Mouse (Mus musculus): ENCODE measurements at regions not wholly inside any gene's neighbourhood (a gene's known extent, or its start where the extent isn't known, plus 50 kb on each side); places are given as distances from the start of the nearest gene placed in this dataset.

GRCm38 (mm10) chr10:55782674-55783469, 323.8 kb upstream of the Msl3l2 start:
- H3K4me3 ChIP-seq (replicated peaks in 1 of 3; ENCODE audit: low read depth in 2 of 3, low read length in 2 of 3, poor library complexity in 1 of 3), result no peak overlapping the region
- no peaks in the 10 kb centered on the region for H3K79me2 ChIP-seq (replicated peaks; ENCODE audit: control insufficient read depth, extremely low read depth, insufficient read depth, poor library complexity, severe bottlenecking)
- in situ Hi-C loops (cut with MboI; ENCODE audit: low pct_ligation_motif_present, low pct_unique_long_range_greater_than_20kb, low sequenced_read_pairs) (no loop called here), dilution Hi-C loops (cut with MboI; ENCODE audit: extremely low pct_ligation_motif_present, extremely low pct_unique_long_range_greater_than_20kb, low sequenced_read_pairs) (no loop called here)
- H3K9ac ChIP-seq (ENCODE audit: insufficient read depth, low read depth), result no peak overlapping the region
- H3K9me3 ChIP-seq (replicated peaks; ENCODE audit: low read length), result no peaks in the 10 kb centered on the region
- no peak overlapping the region for H3K4me2 ChIP-seq (ENCODE audit: insufficient read depth, low read depth, poor library complexity, severe bottlenecking)
- H3K27ac ChIP-seq (ENCODE audit: insufficient read depth, low read depth), result no peak overlapping the region
- TF ChIP-seq MXI1 (IDR thresholded peaks at IDR 0.05; ENCODE audit: low read depth, low read length) (no peak), SIN3A (IDR thresholded peaks at IDR 0.05; ENCODE audit: low read length) (no peak)
- no peak for DNase-seq (ENCODE audit: extremely low read depth)
- no peaks in the 10 kb centered on the region for H3K4me1 ChIP-seq (ENCODE audit: control insufficient read depth in 1 of 2, insufficient read depth in 2 of 2)
- no peaks in the 10 kb centered on the region for H3K27me3 ChIP-seq (replicated peaks)
- H3K36me3 ChIP-seq (replicated peaks in 1 of 2; ENCODE audit: control insufficient read depth in 1 of 2, insufficient read depth in 1 of 2, low read length in 1 of 2), result no peaks in the 10 kb centered on the region

DNA sequence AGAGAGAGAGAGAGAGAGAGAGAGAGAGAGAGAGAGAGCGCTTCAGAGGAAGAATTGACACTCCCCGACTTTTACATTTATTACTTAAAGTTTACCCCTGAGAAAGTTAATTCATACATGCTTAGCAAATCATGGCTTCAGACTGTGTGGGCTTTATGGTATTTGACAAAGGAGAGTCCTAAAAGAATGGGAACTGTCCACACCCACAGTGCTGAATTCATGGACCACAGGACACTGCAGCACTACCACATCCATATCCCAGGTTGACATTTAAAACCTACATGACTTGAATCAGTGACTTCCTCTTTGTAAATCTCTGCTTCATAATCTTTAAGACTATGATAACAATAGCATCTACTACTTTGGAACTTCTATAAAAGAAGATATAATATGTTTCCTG, 292.8 kb upstream of the Msl3l2 start:
- no peaks in the 10 kb centered on the region for H3K27me3 ChIP-seq (replicated peaks)
- DNase-seq (ENCODE audit: extremely low read depth), result peak; percentile 8
- H3K4me1 ChIP-seq (ENCODE audit: control insufficient read depth in 1 of 2, insufficient read depth in 2 of 2), result no peaks in the 10 kb centered on the region
- H3K36me3 ChIP-seq (replicated peaks in 1 of 2; ENCODE audit: control insufficient read depth in 1 of 2, insufficient read depth in 1 of 2, low read length in 1 of 2), result no peaks in the 10 kb centered on the region
- H3K4me3 ChIP-seq (replicated peaks in 1 of 3; ENCODE audit: low read depth in 2 of 3, low read length in 2 of 3, poor library complexity in 1 of 3), result no peak overlapping the region
- H3K79me2 ChIP-seq (replicated peaks; ENCODE audit: control insufficient read depth, extremely low read depth, insufficient read depth, poor library complexity, severe bottlenecking), result no peaks in the 10 kb centered on the region
- no peak overlapping the region for H3K27ac ChIP-seq (ENCODE audit: insufficient read depth, low read depth)
- no peak overlapping the region for H3K9ac ChIP-seq (ENCODE audit: insufficient read depth, low read depth)
- in situ Hi-C loops (cut with MboI; ENCODE audit: low pct_ligation_motif_present, low pct_unique_long_range_greater_than_20kb, low sequenced_read_pairs), result no loop called here
- dilution Hi-C loops (cut with MboI; ENCODE audit: extremely low pct_ligation_motif_present, extremely low pct_unique_long_range_greater_than_20kb, low sequenced_read_pairs), result no loop called here
- no peak overlapping the region for H3K4me2 ChIP-seq (ENCODE audit: insufficient read depth, low read depth, poor library complexity, severe bottlenecking)
- no peaks in the 10 kb centered on the region for H3K9me3 ChIP-seq (replicated peaks; ENCODE audit: low read length)
- TF ChIP-seq NRF1 (IDR thresholded peaks at IDR 0.05; ENCODE audit: low read depth, low read length), result no peak
- TF ChIP-seq ZC3H11A (IDR thresholded peaks at IDR 0.05; ENCODE audit: low read depth, low read length), result no peak
- no peak for TF ChIP-seq JUN (IDR thresholded peaks at IDR 0.05; ENCODE audit: insufficient read depth, low read depth, low read length)

- no peak overlapping the region for H3K4me2 ChIP-seq (ENCODE audit: insufficient read depth, low read depth, poor library complexity, severe bottlenecking)
- H3K9me3 ChIP-seq (replicated peaks; ENCODE audit: low read length), result no peaks in the 10 kb centered on the region
- H3K27ac ChIP-seq (ENCODE audit: insufficient read depth, low read depth), result no peak overlapping the region
- no peak overlapping the region for H3K9ac ChIP-seq (ENCODE audit: insufficient read depth, low read depth)
- no peak for DNase-seq (ENCODE audit: extremely low read depth)
- TF ChIP-seq RAD21 (IDR thresholded peaks at IDR 0.05; ENCODE audit: low read depth, low read length), result no peak
- no peak for TF ChIP-seq USF1 (IDR thresholded peaks at IDR 0.05; ENCODE audit: low read depth, low read length)
- in situ Hi-C loops (cut with MboI; ENCODE audit: low pct_ligation_motif_present, low pct_unique_long_range_greater_than_20kb, low sequenced_read_pairs) (no loop called here), dilution Hi-C loops (cut with MboI; ENCODE audit: extremely low pct_ligation_motif_present, extremely low pct_unique_long_range_greater_than_20kb, low sequenced_read_pairs) (no loop called here)
- H3K27me3 ChIP-seq (replicated peaks), result no peaks in the 10 kb centered on the region
- no peaks in the 10 kb centered on the region for H3K79me2 ChIP-seq (replicated peaks; ENCODE audit: control insufficient read depth, extremely low read depth, insufficient read depth, poor library complexity, severe bottlenecking)
- H3K36me3 ChIP-seq (replicated peaks in 1 of 2; ENCODE audit: control insufficient read depth in 1 of 2, insufficient read depth in 1 of 2, low read length in 1 of 2), result no peaks in the 10 kb centered on the region
- H3K4me3 ChIP-seq (replicated peaks in 1 of 3; ENCODE audit: low read depth in 2 of 3, low read length in 2 of 3, poor library complexity in 1 of 3), result no peak overlapping the region
- H3K4me1 ChIP-seq (ENCODE audit: control insufficient read depth in 1 of 2, insufficient read depth in 2 of 2), result no peaks in the 10 kb centered on the region
Observed at GRCm38 (mm10) chr10:55851361-55851760, 255.4 kb upstream of the Msl3l2 start.

Measured in CH12.LX (cell line).